Mouse (Mus musculus): ENCODE measurements around the gene Ccdc184. TPM values are rescaled to one million over a fixed set of nuclear protein-coding genes. Genes with fewer than 3 reads are reported as not detected.

Gene Ccdc184
- polyA plus RNA-seq, 1 experiment from 2014 or later = 118 TPM

GRCm38 (mm10) chr15:98161026-98161805 lies 5.7 kb upstream of the Ccdc184 start:
- Histone ChIP-seq H3K27ac (no peak overlapping the region), H3K4me2 (no peak overlapping the region), H3K9ac (no peak overlapping the region), H3K9me3 (no peaks in the 10 kb centered on the region), H3K4me3 (no peak overlapping the region), H3K27me3 (replicated peaks) (no peaks in the 10 kb centered on the region; the same call in 1 of the 2 replicates), H3K36me3 (replicated peaks) (no peaks in the 10 kb centered on the region), H3K4me1 (no peaks in the 10 kb centered on the region; the same call in 1 of the 2 replicates)
- 56% methylated on average over 19 of the region's 19 CpGs for WGBS
- no peak for ATAC-seq (replicated peaks)

GRCm38 (mm10) chr15:98162561-98162960 lies 4.4 kb upstream of the Ccdc184 start:
- H3K27ac ChIP-seq = no peak overlapping the region
- H3K4me3 ChIP-seq = no peak overlapping the region
- no peaks in the 10 kb centered on the region for H3K9me3 ChIP-seq
- WGBS = 80% methylated on average over 4 of the region's 4 CpGs
- peaks cover 7% of the 10 kb centered on the region for H3K4me1 ChIP-seq
- no peaks in the 10 kb centered on the region for H3K36me3 ChIP-seq (replicated peaks)
- no peak for ATAC-seq (replicated peaks)
- no peak overlapping the region for H3K9ac ChIP-seq
- H3K4me2 ChIP-seq = no peak overlapping the region
- no peaks in the 10 kb centered on the region; the same call in 1 of the 2 replicates for H3K27me3 ChIP-seq (replicated peaks)

- Histone ChIP-seq H3K9me3 (no peaks in the 10 kb centered on the region), H3K4me2 (peak within 1 kb of the TSS; percentile 54), H3K9ac (no peak within 1 kb of the TSS), H3K4me3 (peak within 1 kb of the TSS; percentile 63; the same call in 1 of the 2 replicates), H3K4me1 (peaks cover 31% of the 10 kb centered on the region), H3K27ac (peak within 1 kb of the TSS; percentile 94; the same call in 1 of the 2 replicates), H3K27me3 (replicated peaks) (no peaks in the 10 kb centered on the region; the same call in 1 of the 2 replicates), H3K36me3 (replicated peaks) (no peaks in the 10 kb centered on the region)
- ATAC-seq (replicated peaks) = no peak
- 88% methylated on average over 5 of the region's 5 CpGs for WGBS
These were observed 1.4 kb upstream of the Ccdc184 start, which contains the start of gene Asb8 for GRCm38 (mm10) chr15:98165525-98165924. Gene Asb8, minus strand, starts transcription at chr15:98165625.

GRCm38 (mm10) chr15:98167645-98168621 lies 975 bp downstream of the Ccdc184 start:
- Histone ChIP-seq H3K27me3 (replicated peaks) (no peaks in the 10 kb centered on the region; the same call in 1 of the 2 replicates), H3K4me1 (peaks cover 44% of the 10 kb centered on the region), H3K4me2 (peak overlapping the region; percentile 54), H3K4me3 (peak overlapping the region; percentile 63), H3K27ac (peak overlapping the region; percentile 94), H3K36me3 (replicated peaks) (no peaks in the 10 kb centered on the region), H3K9ac (peak overlapping the region; percentile 66), H3K9me3 (no peaks in the 10 kb centered on the region)
- ATAC-seq (replicated peaks) = peak; percentile 93
- WGBS = 1% methylated on average over 69 of the region's 69 CpGs

GRCm38 (mm10) chr15:98168622-98169004 lies 1.7 kb downstream of the Ccdc184 start:
- Histone ChIP-seq H3K9ac (peak overlapping the region; percentile 66), H3K4me1 (peaks cover 46% of the 10 kb centered on the region), H3K27me3 (replicated peaks) (no peaks in the 10 kb centered on the region; the same call in 1 of the 2 replicates), H3K27ac (0 out of 2 replicates have a peak overlapping the region, but pooled peaks have one; percentile 94), H3K4me2 (peak overlapping the region; percentile 54), H3K4me3 (peak overlapping the region; percentile 63), H3K36me3 (replicated peaks) (no peaks in the 10 kb centered on the region), H3K9me3 (no peaks in the 10 kb centered on the region)
- ATAC-seq (replicated peaks) = no peak
- 5% methylated on average over 19 of the region's 19 CpGs for WGBS

- no peaks in the 10 kb centered on the region for H3K36me3 ChIP-seq (replicated peaks)
- ATAC-seq (replicated peaks) = no peak
- H3K27ac ChIP-seq = peak overlapping the region; percentile 32; the same call in 1 of the 2 replicates
- peak overlapping the region; percentile 54 for H3K4me2 ChIP-seq
- WGBS = 28% methylated on average over 7 of the region's 7 CpGs
- H3K27me3 ChIP-seq (replicated peaks) = no peaks in the 10 kb centered on the region; the same call in 1 of the 2 replicates
- peak overlapping the region; percentile 63 for H3K4me3 ChIP-seq
- no peaks in the 10 kb centered on the region for H3K9me3 ChIP-seq
- peak overlapping the region; percentile 66; the same call in 1 of the 2 replicates for H3K9ac ChIP-seq
- peaks cover 46% of the 10 kb centered on the region for H3K4me1 ChIP-seq
These were observed 3.4 kb downstream of the Ccdc184 start for GRCm38 (mm10) chr15:98170365-98170764.

GRCm38 (mm10) chr15:98170917-98171316 lies 4.0 kb downstream of the Ccdc184 start:
- Histone ChIP-seq H3K4me3 (peak overlapping the region; percentile 63), H3K4me1 (peaks cover 46% of the 10 kb centered on the region), H3K9ac (no peak overlapping the region)

GRCm38 (mm10) chr15:98172113-98172512 lies 5.2 kb downstream of the Ccdc184 start:
- ATAC-seq (replicated peaks) = no peak
- no peak overlapping the region for H3K4me3 ChIP-seq

More at GRCm38 (mm10) chr15:98170917-98171316, 4.0 kb downstream of the Ccdc184 start:
- Histone ChIP-seq H3K27ac (no peak overlapping the region), H3K4me2 (peak overlapping the region; percentile 54), H3K27me3 (replicated peaks) (no peaks in the 10 kb centered on the region; the same call in 1 of the 2 replicates), H3K9me3 (no peaks in the 10 kb centered on the region), H3K36me3 (replicated peaks) (no peaks in the 10 kb centered on the region)
- no peak for ATAC-seq (replicated peaks)
- 72% methylated on average over 9 of the region's 9 CpGs for WGBS

GRCm38 (mm10) chr15:98173821-98174220 lies 6.9 kb downstream of the Ccdc184 start:
- Histone ChIP-seq H3K27me3 (replicated peaks) (peaks cover 4% of the 10 kb centered on the region), H3K4me3 (no peak overlapping the region), H3K27ac (no peak overlapping the region), H3K4me2 (no peak overlapping the region), H3K9me3 (no peaks in the 10 kb centered on the region), H3K4me1 (peaks cover 32% of the 10 kb centered on the region), H3K9ac (no peak overlapping the region; the same call in 1 of the 2 replicates), H3K36me3 (replicated peaks) (no peaks in the 10 kb centered on the region)
- 33% methylated on average over 8 of the region's 8 CpGs for WGBS
- no peak for ATAC-seq (replicated peaks)

More at GRCm38 (mm10) chr15:98172113-98172512, 5.2 kb downstream of the Ccdc184 start:
- H3K27me3 ChIP-seq (replicated peaks) = peaks cover 4% of the 10 kb centered on the region
- no peak overlapping the region for H3K9ac ChIP-seq
- H3K27ac ChIP-seq = no peak overlapping the region
- H3K4me1 ChIP-seq = peaks cover 39% of the 10 kb centered on the region
- no peaks in the 10 kb centered on the region for H3K36me3 ChIP-seq (replicated peaks)
- no peaks in the 10 kb centered on the region for H3K9me3 ChIP-seq
- no peak overlapping the region for H3K4me2 ChIP-seq
- WGBS = 77% methylated on average over 5 of the region's 5 CpGs

GRCm38 (mm10) chr15:98177320-98177719 lies 10.4 kb downstream of the Ccdc184 start:
- no peak overlapping the region for H3K27ac ChIP-seq
- H3K4me2 ChIP-seq = no peak overlapping the region
- H3K4me1 ChIP-seq = peaks cover 10% of the 10 kb centered on the region
- ATAC-seq (replicated peaks) = no peak
- no peak overlapping the region for H3K4me3 ChIP-seq
- no peak overlapping the region for H3K9ac ChIP-seq
- no peaks in the 10 kb centered on the region for H3K9me3 ChIP-seq
- peaks cover 4% of the 10 kb centered on the region for H3K27me3 ChIP-seq (replicated peaks)
- H3K36me3 ChIP-seq (replicated peaks) = no peaks in the 10 kb centered on the region
- 86% methylated on average over 3 of the region's 3 CpGs for WGBS

- Histone ChIP-seq H3K36me3 (replicated peaks) (no peaks in the 10 kb centered on the region), H3K9me3 (no peaks in the 10 kb centered on the region), H3K27ac (peak overlapping the region; percentile 88), H3K27me3 (replicated peaks) (peaks cover 4% of the 10 kb centered on the region; the same call in 1 of the 2 replicates), H3K4me1 (peaks cover 7% of the 10 kb centered on the region), H3K4me2 (peak overlapping the region; percentile 74), H3K9ac (peak overlapping the region; percentile 49), H3K4me3 (peak overlapping the region; percentile 63)
- 4% methylated on average over 26 of the region's 26 CpGs for WGBS
- ATAC-seq (replicated peaks) = no peak; the same call in 1 of the 2 replicates
These were observed 13.7 kb downstream of the Ccdc184 start for GRCm38 (mm10) chr15:98180567-98181131.
